Mouse (Mus musculus): ENCODE data around the gene Mrps18a.

Mrps18a gene

GRCm38 (mm10) chr17:46110402-46111289 is at the start of gene Mrps18a:
Gene Mrps18a, plus strand, starts transcription at chr17:46110986.
- Histone ChIP-seq H3K27me3 (ENCODE audit: control insufficient read depth, insufficient read depth, low read length, poor library complexity, severe bottlenecking) (no peaks in the 10 kb centered on the region), H3K36me3 (ENCODE audit: control insufficient read depth, insufficient read depth, low read length, poor library complexity, severe bottlenecking) (no peaks in the 10 kb centered on the region)
- peak; percentile 88 for DNase-seq (ENCODE audit: low read depth, low spot score)

GRCm38 (mm10) chr17:46063283-46063973 is 47.4 kb upstream of the Mrps18a start:
- Histone ChIP-seq H3K27me3 (ENCODE audit: control insufficient read depth, insufficient read depth, low read length, poor library complexity, severe bottlenecking) (no peaks in the 10 kb centered on the region), H3K36me3 (ENCODE audit: control insufficient read depth, insufficient read depth, low read length, poor library complexity, severe bottlenecking) (no peaks in the 10 kb centered on the region)
- DNase-seq (ENCODE audit: low read depth, low spot score) = peak; percentile 29

GRCm38 (mm10) chr17:46063974-46064312 is 46.8 kb upstream of the Mrps18a start:
- no peaks in the 10 kb centered on the region for H3K27me3 ChIP-seq (ENCODE audit: control insufficient read depth, insufficient read depth, low read length, poor library complexity, severe bottlenecking)
- H3K36me3 ChIP-seq (ENCODE audit: control insufficient read depth, insufficient read depth, low read length, poor library complexity, severe bottlenecking) = no peaks in the 10 kb centered on the region
- DNase-seq (ENCODE audit: low read depth, low spot score) = no peak

GRCm38 (mm10) chr17:46070046-46070445 is 40.7 kb upstream of the Mrps18a start:
- Histone ChIP-seq H3K36me3 (ENCODE audit: control insufficient read depth, insufficient read depth, low read length, poor library complexity, severe bottlenecking) (no peaks in the 10 kb centered on the region), H3K27me3 (ENCODE audit: control insufficient read depth, insufficient read depth, low read length, poor library complexity, severe bottlenecking) (no peaks in the 10 kb centered on the region)
- no peak for DNase-seq (ENCODE audit: low read depth, low spot score)

GRCm38 (mm10) chr17:46071531-46071930 is 39.3 kb upstream of the Mrps18a start:
- Histone ChIP-seq H3K27me3 (ENCODE audit: control insufficient read depth, insufficient read depth, low read length, poor library complexity, severe bottlenecking) (no peaks in the 10 kb centered on the region), H3K36me3 (ENCODE audit: control insufficient read depth, insufficient read depth, low read length, poor library complexity, severe bottlenecking) (no peaks in the 10 kb centered on the region)
- DNase-seq (ENCODE audit: low read depth, low spot score) = no peak

- DNase-seq (ENCODE audit: low read depth, low spot score) = peak; percentile 91
- Histone ChIP-seq H3K27me3 (ENCODE audit: control insufficient read depth, insufficient read depth, low read length, poor library complexity, severe bottlenecking) (no peaks in the 10 kb centered on the region), H3K36me3 (ENCODE audit: control insufficient read depth, insufficient read depth, low read length, poor library complexity, severe bottlenecking) (no peaks in the 10 kb centered on the region)
These were observed 37.0 kb upstream of the Mrps18a start for GRCm38 (mm10) chr17:46073730-46074301.

- Histone ChIP-seq H3K36me3 (ENCODE audit: control insufficient read depth, insufficient read depth, low read length, poor library complexity, severe bottlenecking) (no peaks in the 10 kb centered on the region), H3K27me3 (ENCODE audit: control insufficient read depth, insufficient read depth, low read length, poor library complexity, severe bottlenecking) (no peaks in the 10 kb centered on the region)
- DNase-seq (ENCODE audit: low read depth, low spot score) = no peak
These were observed 36.2 kb upstream of the Mrps18a start for GRCm38 (mm10) chr17:46074398-46075115.

- DNase-seq (ENCODE audit: low read depth, low spot score) = peak; percentile 82
- H3K27me3 ChIP-seq (ENCODE audit: control insufficient read depth, insufficient read depth, low read length, poor library complexity, severe bottlenecking) = no peaks in the 10 kb centered on the region
- H3K36me3 ChIP-seq (ENCODE audit: control insufficient read depth, insufficient read depth, low read length, poor library complexity, severe bottlenecking) = no peaks in the 10 kb centered on the region
These were observed 35.7 kb upstream of the Mrps18a start for GRCm38 (mm10) chr17:46075116-46075485.

GRCm38 (mm10) chr17:46075551-46076259 is 35.1 kb upstream of the Mrps18a start:
- H3K27me3 ChIP-seq (ENCODE audit: control insufficient read depth, insufficient read depth, low read length, poor library complexity, severe bottlenecking) = no peaks in the 10 kb centered on the region
- DNase-seq (ENCODE audit: low read depth, low spot score) = no peak
- H3K36me3 ChIP-seq (ENCODE audit: control insufficient read depth, insufficient read depth, low read length, poor library complexity, severe bottlenecking) = no peaks in the 10 kb centered on the region

GRCm38 (mm10) chr17:46076260-46076551 is 34.6 kb upstream of the Mrps18a start:
- no peaks in the 10 kb centered on the region for H3K27me3 ChIP-seq (ENCODE audit: control insufficient read depth, insufficient read depth, low read length, poor library complexity, severe bottlenecking)
- no peak for DNase-seq (ENCODE audit: low read depth, low spot score)

GRCm38 (mm10) chr17:46077921-46078534 is 32.8 kb upstream of the Mrps18a start:
- DNase-seq (ENCODE audit: low read depth, low spot score) = no peak
- Histone ChIP-seq H3K36me3 (ENCODE audit: control insufficient read depth, insufficient read depth, low read length, poor library complexity, severe bottlenecking) (no peaks in the 10 kb centered on the region), H3K27me3 (ENCODE audit: control insufficient read depth, insufficient read depth, low read length, poor library complexity, severe bottlenecking) (no peaks in the 10 kb centered on the region)

More at GRCm38 (mm10) chr17:46076260-46076551, 34.6 kb upstream of the Mrps18a start:
- no peaks in the 10 kb centered on the region for H3K36me3 ChIP-seq (ENCODE audit: control insufficient read depth, insufficient read depth, low read length, poor library complexity, severe bottlenecking)

- DNase-seq (ENCODE audit: low read depth, low spot score) = no peak
- Histone ChIP-seq H3K36me3 (ENCODE audit: control insufficient read depth, insufficient read depth, low read length, poor library complexity, severe bottlenecking) (no peaks in the 10 kb centered on the region), H3K27me3 (ENCODE audit: control insufficient read depth, insufficient read depth, low read length, poor library complexity, severe bottlenecking) (no peaks in the 10 kb centered on the region)
These were observed 31.7 kb upstream of the Mrps18a start for GRCm38 (mm10) chr17:46079037-46079436.

GRCm38 (mm10) chr17:46080388-46080787 is 30.4 kb upstream of the Mrps18a start:
- no peaks in the 10 kb centered on the region for H3K27me3 ChIP-seq (ENCODE audit: control insufficient read depth, insufficient read depth, low read length, poor library complexity, severe bottlenecking)
- H3K36me3 ChIP-seq (ENCODE audit: control insufficient read depth, insufficient read depth, low read length, poor library complexity, severe bottlenecking) = no peaks in the 10 kb centered on the region
- DNase-seq (ENCODE audit: low read depth, low spot score) = no peak

GRCm38 (mm10) chr17:46081042-46081441 is 29.7 kb upstream of the Mrps18a start:
- H3K36me3 ChIP-seq (ENCODE audit: control insufficient read depth, insufficient read depth, low read length, poor library complexity, severe bottlenecking) = no peaks in the 10 kb centered on the region
- no peak for DNase-seq (ENCODE audit: low read depth, low spot score)
- no peaks in the 10 kb centered on the region for H3K27me3 ChIP-seq (ENCODE audit: control insufficient read depth, insufficient read depth, low read length, poor library complexity, severe bottlenecking)
